Mouse (Mus musculus) forebrain, embryonic 10.5 days (tissue): ENCODE data around the gene 1700025G04Rik. TPM values are rescaled to one million over a fixed set of nuclear protein-coding genes. Genes with fewer than 3 reads are reported as not detected.

Experiments
- DNase-seq: peaks from one replicate; pipeline ENCODE4 v3.0.0-alpha.2; 2017; ENCODE audit warnings: low spot score; ENCODE audit errors: extremely low spot score
- H3K27ac ChIP-seq: fragments of 300-500 bp; sonication (generic); 2 replicates; pipeline ENCODE4 v1.5.1; 2016; ENCODE audit warnings: mild to moderate bottlenecking
- H3K27me3 ChIP-seq: fragments of 300-500 bp; sonication (generic); 2 replicates; pipeline ENCODE4 v1.6.1; 2016; ENCODE audit warnings: mild to moderate bottlenecking; ENCODE audit not compliant: poor library complexity, severe bottlenecking
- H3K36me3 ChIP-seq: fragments of 300-500 bp; sonication (generic); replicated peaks from 2 replicates; pipeline ENCODE4 v1.6.1; 2016; ENCODE audit warnings: mild to moderate bottlenecking, moderate library complexity
- H3K4me1 ChIP-seq: fragments of 300-500 bp; sonication (generic); 2 replicates; pipeline ENCODE4 v1.6.1; 2016
- H3K4me3 ChIP-seq: fragments of 300-500 bp; sonication (generic); 2 replicates; pipeline ENCODE4 v1.5.1; 2016; ENCODE audit warnings: mild to moderate bottlenecking, moderate library complexity
- H3K9me3 ChIP-seq: fragments of 300-500 bp; sonication (generic); 2 replicates; pipeline ENCODE4 v1.6.1; 2016; ENCODE audit warnings: mild to moderate bottlenecking, moderate library complexity
- WGBS: fragments of 180-500 bp; shearing (Covaris S2); methylation state at CpG from one replicate; pipeline ENCODE4 v1.1.7; 2016; 5-methylcytosine and 5-hydroxymethylcytosine counted together
- polyA plus RNA-seq: library from polyadenylated mRNA; unstranded; fragments of >200 nt; fragmentation: Nextera tagmentation; extraction: Ambion mirVana; gene quantifications from 2 replicates; pipeline ENCODE4 v1.2.1, GENCODE M21; 2016

1700025G04Rik gene
- polyA plus RNA-seq, 1 experiment from 2014 or later, result 15.4 TPM

- peaks cover 36% of the 10 kb centered on the region for H3K4me1 ChIP-seq
- no peak for DNase-seq
- no peaks in the 10 kb centered on the region for H3K27me3 ChIP-seq
- 63% methylated on average over 6 of the region's 6 CpGs for WGBS
- H3K4me3 ChIP-seq, result no peak overlapping the region
- H3K27ac ChIP-seq, result no peak overlapping the region
- no peaks in the 10 kb centered on the region for H3K36me3 ChIP-seq
- no peaks in the 10 kb centered on the region for H3K9me3 ChIP-seq
These were observed 150.4 kb downstream of the 1700025G04Rik start for GRCm38 (mm10) chr1:151939510-151939909.

- Histone ChIP-seq H3K27me3 (no peaks in the 10 kb centered on the region), H3K4me1 (peaks cover 19% of the 10 kb centered on the region), H3K4me3 (no peak overlapping the region), H3K36me3 (no peaks in the 10 kb centered on the region), H3K9me3 (no peaks in the 10 kb centered on the region), H3K27ac (no peak overlapping the region)
- DNase-seq, result no peak
- 91% methylated on average over 6 of the region's 6 CpGs for WGBS
These were observed 156.3 kb downstream of the 1700025G04Rik start for GRCm38 (mm10) chr1:151933605-151934004.

- H3K36me3 ChIP-seq, result no peaks in the 10 kb centered on the region
- WGBS, result 84% methylated on average over 8 of the region's 8 CpGs
- no peaks in the 10 kb centered on the region for H3K9me3 ChIP-seq
These were observed 163.1 kb downstream of the 1700025G04Rik start for GRCm38 (mm10) chr1:151926826-151927225.

GRCm38 (mm10) chr1:151926141-151926540 lies 163.8 kb downstream of the 1700025G04Rik start:
- DNase-seq, result no peak
- 80% methylated on average over 4 of the region's 4 CpGs for WGBS
- Histone ChIP-seq H3K27ac (no peak overlapping the region), H3K27me3 (no peaks in the 10 kb centered on the region), H3K9me3 (no peaks in the 10 kb centered on the region), H3K4me1 (peaks cover 8% of the 10 kb centered on the region), H3K36me3 (no peaks in the 10 kb centered on the region), H3K4me3 (no peak overlapping the region)

More at GRCm38 (mm10) chr1:151926826-151927225, 163.1 kb downstream of the 1700025G04Rik start:
- no peaks in the 10 kb centered on the region for H3K27me3 ChIP-seq
- no peak for DNase-seq
- no peak overlapping the region for H3K27ac ChIP-seq
- no peak overlapping the region for H3K4me3 ChIP-seq
- peaks cover 8% of the 10 kb centered on the region for H3K4me1 ChIP-seq

- Histone ChIP-seq H3K9me3 (no peaks in the 10 kb centered on the region), H3K27me3 (no peaks in the 10 kb centered on the region), H3K27ac (no peak overlapping the region), H3K36me3 (no peaks in the 10 kb centered on the region), H3K4me3 (no peak overlapping the region), H3K4me1 (peaks cover 8% of the 10 kb centered on the region)
- WGBS, result 86% methylated on average over 7 of the region's 7 CpGs
- no peak for DNase-seq
These were observed 164.2 kb downstream of the 1700025G04Rik start for GRCm38 (mm10) chr1:151925738-151926137.

- H3K9me3 ChIP-seq, result no peaks in the 10 kb centered on the region
- WGBS, result 69% methylated on average over 9 of the region's 9 CpGs
- no peak overlapping the region for H3K4me3 ChIP-seq
- H3K27ac ChIP-seq, result no peak overlapping the region
- peaks cover 6% of the 10 kb centered on the region for H3K4me1 ChIP-seq
- DNase-seq, result no peak
- H3K27me3 ChIP-seq, result no peaks in the 10 kb centered on the region
- 0 out of 2 replicates have a peak, but pooled peaks cover 2% of the 10 kb centered on the region for H3K36me3 ChIP-seq
These were observed 171.0 kb downstream of the 1700025G04Rik start for GRCm38 (mm10) chr1:151918806-151919357.

GRCm38 (mm10) chr1:151917736-151918135 lies 172.2 kb downstream of the 1700025G04Rik start:
- 89% methylated on average over 3 of the region's 3 CpGs for WGBS
- Histone ChIP-seq H3K4me3 (no peak overlapping the region), H3K9me3 (no peaks in the 10 kb centered on the region), H3K4me1 (peaks cover 6% of the 10 kb centered on the region), H3K27me3 (no peaks in the 10 kb centered on the region), H3K27ac (no peak overlapping the region), H3K36me3 (0 out of 2 replicates have a peak, but pooled peaks cover 2% of the 10 kb centered on the region)
- DNase-seq, result no peak

GRCm38 (mm10) chr1:151914494-151914893 lies 175.4 kb downstream of the 1700025G04Rik start:
- 92% methylated on average over 9 of the region's 9 CpGs for WGBS
- Histone ChIP-seq H3K27ac (no peak overlapping the region), H3K27me3 (no peaks in the 10 kb centered on the region), H3K4me3 (no peak overlapping the region), H3K36me3 (peaks cover 6% of the 10 kb centered on the region), H3K4me1 (peaks cover 9% of the 10 kb centered on the region), H3K9me3 (no peaks in the 10 kb centered on the region)
- DNase-seq, result no peak

- H3K36me3 ChIP-seq, result peaks cover 11% of the 10 kb centered on the region
- H3K4me1 ChIP-seq, result peaks cover 3% of the 10 kb centered on the region; the same call in 1 of the 2 replicates
- no peak overlapping the region for H3K27ac ChIP-seq
- H3K9me3 ChIP-seq, result no peaks in the 10 kb centered on the region
- no peak for DNase-seq
- H3K4me3 ChIP-seq, result no peak overlapping the region
- H3K27me3 ChIP-seq, result peaks cover 17% of the 10 kb centered on the region; the same call in 1 of the 2 replicates
- 90% methylated on average over 4 of the region's 4 CpGs for WGBS
These were observed 182.9 kb downstream of the 1700025G04Rik start for GRCm38 (mm10) chr1:151907014-151907413.

GRCm38 (mm10) chr1:151900706-151901360 lies 189.1 kb downstream of the 1700025G04Rik start:
- H3K27ac ChIP-seq, result no peak overlapping the region
- peaks cover 21% of the 10 kb centered on the region for H3K4me1 ChIP-seq
- WGBS, result 50% methylated on average over 12 of the region's 12 CpGs
- peaks cover 42% of the 10 kb centered on the region; the same call in 1 of the 2 replicates for H3K27me3 ChIP-seq
- no peaks in the 10 kb centered on the region for H3K36me3 ChIP-seq
- no peak for DNase-seq
- H3K4me3 ChIP-seq, result no peak overlapping the region
- no peaks in the 10 kb centered on the region for H3K9me3 ChIP-seq

GRCm38 (mm10) chr1:151899964-151900363 lies 190.0 kb downstream of the 1700025G04Rik start:
- H3K4me3 ChIP-seq, result no peak overlapping the region
- peaks cover 42% of the 10 kb centered on the region; the same call in 1 of the 2 replicates for H3K27me3 ChIP-seq
- H3K36me3 ChIP-seq, result no peaks in the 10 kb centered on the region
- DNase-seq, result no peak
- WGBS, result 84% methylated on average over 7 of the region's 7 CpGs
- H3K4me1 ChIP-seq, result peaks cover 21% of the 10 kb centered on the region
- H3K27ac ChIP-seq, result no peak overlapping the region
- H3K9me3 ChIP-seq, result no peaks in the 10 kb centered on the region

- Histone ChIP-seq H3K4me3 (no peak overlapping the region), H3K36me3 (peaks cover 4% of the 10 kb centered on the region; the same call in 1 of the 2 replicates), H3K4me1 (peaks cover 8% of the 10 kb centered on the region), H3K9me3 (no peaks in the 10 kb centered on the region), H3K27ac (no peak overlapping the region), H3K27me3 (peaks cover 21% of the 10 kb centered on the region; the same call in 1 of the 2 replicates)
- DNase-seq, result no peak
- 90% methylated on average over 4 of the region's 4 CpGs for WGBS
These were observed 194.5 kb downstream of the 1700025G04Rik start for GRCm38 (mm10) chr1:151895406-151895805.

- H3K9me3 ChIP-seq, result no peaks in the 10 kb centered on the region
- H3K36me3 ChIP-seq, result peaks cover 4% of the 10 kb centered on the region; the same call in 1 of the 2 replicates
- no peak overlapping the region for H3K4me3 ChIP-seq
- 91% methylated on average over 5 of the region's 5 CpGs for WGBS
- H3K27ac ChIP-seq, result no peak overlapping the region
- DNase-seq, result no peak
- peaks cover 7% of the 10 kb centered on the region; the same call in 1 of the 2 replicates for H3K4me1 ChIP-seq
- peaks cover 9% of the 10 kb centered on the region; the same call in 1 of the 2 replicates for H3K27me3 ChIP-seq
These were observed 195.9 kb downstream of the 1700025G04Rik start for GRCm38 (mm10) chr1:151893976-151894375.
